Mouse (Mus musculus) olfactory bulb, adult 2 months (tissue): Measurements from ENCODE around the gene Hyal4.

Source experiments
- CTCF ChIP-seq: fragments of 200-500 bp; IDR thresholded peaks from 2 replicates; pipeline ENCODE4 v1.5.1; 2012; ENCODE audit warnings: low read depth, mild to moderate bottlenecking, low read length, moderate library complexity; ENCODE audit not compliant: insufficient read depth
- POLR2A ChIP-seq: fragments of 200-500 bp; IDR thresholded peaks from 2 replicates; pipeline ENCODE4 v1.6.1; 2012; ENCODE audit warnings: mild to moderate bottlenecking, low read depth, low read length, moderate library complexity; ENCODE audit not compliant: insufficient read depth

DNA sequence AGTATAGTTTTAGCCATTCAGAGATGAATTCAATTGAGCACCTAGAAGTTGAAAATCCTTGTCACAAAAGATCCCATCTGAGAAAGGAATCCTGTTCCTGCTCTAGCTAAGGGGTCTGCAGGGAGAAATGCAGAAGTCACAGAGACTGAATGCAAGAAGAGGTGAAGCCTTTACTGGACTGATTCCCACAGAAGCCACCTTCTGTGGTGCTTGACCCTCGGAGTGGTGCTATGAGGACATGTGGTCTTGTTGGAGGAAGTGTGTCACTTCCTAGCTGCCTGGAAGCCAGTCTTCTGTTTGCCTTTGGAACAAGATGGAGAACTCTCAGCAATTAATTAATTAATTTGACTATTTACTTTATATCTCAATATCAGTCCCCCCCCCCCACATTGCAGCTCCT, 20.0 kb upstream of the Hyal4 start:
- TF ChIP-seq CTCF: no peak
- TF ChIP-seq POLR2A: no peak
